Mouse (Mus musculus) liver, postnatal 0 days (tissue): ENCODE data around the gene Stat3.

Experiments used
- CTCF ChIP-seq: sonication (generic); IDR thresholded peaks from 2 replicates; pipeline ENCODE4 v1.5.1; 2016; ENCODE audit warnings: antibody characterized with exemption, low read depth
- EP300 ChIP-seq: IDR thresholded peaks from 2 replicates; pipeline ENCODE4 v1.6.1; 2016; ENCODE audit warnings: antibody characterized with exemption, low read depth, mild to moderate bottlenecking

DNA sequence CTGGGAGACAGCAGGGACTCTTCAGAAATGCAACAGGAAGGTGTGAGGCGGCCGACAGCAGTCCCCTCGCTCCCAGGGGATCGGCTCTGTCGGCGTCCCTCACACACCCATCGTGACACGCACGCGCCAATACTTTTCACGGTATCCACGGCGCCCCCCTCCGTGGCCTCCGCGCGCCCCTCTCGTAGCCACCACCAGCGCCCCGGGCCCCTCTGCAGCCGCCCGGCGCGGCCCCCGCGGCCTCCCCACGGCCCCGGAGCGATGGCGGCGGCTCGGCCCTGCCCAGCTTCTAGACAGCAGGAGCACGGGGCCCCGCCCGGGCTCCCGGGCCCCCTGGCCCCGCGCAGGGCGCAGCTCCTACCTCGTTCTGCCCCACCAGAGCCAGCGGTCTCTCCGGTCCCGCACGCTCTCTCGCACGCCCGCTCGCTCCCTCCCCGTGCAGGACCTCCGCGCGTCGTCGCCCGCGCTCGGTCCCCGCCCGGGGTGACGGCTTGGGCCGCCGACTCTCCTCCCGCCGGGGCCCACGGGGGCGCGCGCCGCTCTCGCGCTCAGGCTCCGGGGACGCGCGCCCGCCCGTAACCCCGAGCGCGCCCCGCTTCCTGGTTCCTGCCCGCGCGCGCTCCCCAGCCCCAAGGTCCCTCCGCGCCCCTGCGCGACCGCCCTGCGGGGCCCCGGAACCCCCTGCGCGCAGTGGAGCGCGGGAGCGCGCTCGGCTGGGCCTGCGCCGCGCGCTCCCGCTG lies 89.1 kb downstream of the Stat3 start, which contains the start of gene Stat5b:
- TF ChIP-seq CTCF (no peak), EP300 (no peak)
